Mouse (Mus musculus): ENCODE measurements around the gene Tbc1d7. TPM values are rescaled to one million over a fixed set of nuclear protein-coding genes. Genes with fewer than 3 reads are reported as not detected.

Tbc1d7 gene
- total and polyA plus RNA-seq, 2 experiments from 2014 or later = 14.8 to 70.5 TPM

- H3K4me2 ChIP-seq (ENCODE audit: low read depth, low read length) = no peak overlapping the region
- peaks cover 39% of the 10 kb centered on the region for H3K36me3 ChIP-seq (replicated peaks; ENCODE audit: control insufficient read depth, insufficient read depth, low read length)
- ATAC-seq (ENCODE audit: insufficient read depth, low read depth) (peak; percentile 69), DNase-seq (ENCODE audit: low spot score) (peak; percentile 45)
- peak overlapping the region; percentile 40 for H3K27ac ChIP-seq (ENCODE audit: low read depth)
- no peaks in the 10 kb centered on the region for H3K9me3 ChIP-seq (replicated peaks; ENCODE audit: control insufficient read depth, low read length)
- H3K4me3 ChIP-seq (ENCODE audit: low read depth, low read length) = no peak overlapping the region
- H3K9ac ChIP-seq (replicated peaks; ENCODE audit: low read depth, low read length) = no peak overlapping the region
- no peaks in the 10 kb centered on the region for H3K27me3 ChIP-seq (ENCODE audit: control insufficient read depth, insufficient read depth, low read length)
- TF ChIP-seq CTCF (IDR thresholded peaks at IDR 0.05; ENCODE audit: low read depth) (no peak), EP300 (IDR thresholded peaks at IDR 0.05; ENCODE audit: low read depth) (no peak)
- WGBS = 52% methylated on average over 14 of the region's 14 CpGs
- H3K4me1 ChIP-seq (ENCODE audit: control insufficient read depth, insufficient read depth) = peaks cover 4% of the 10 kb centered on the region; the same call in 1 of the 2 replicates
These were observed 19.2 kb downstream of the Tbc1d7 start for GRCm38 (mm10) chr13:43152005-43152520.

- no peak for ATAC-seq (ENCODE audit: insufficient read depth, low read depth)
- Histone ChIP-seq H3K27ac (ENCODE audit: low read depth) (no peak overlapping the region), H3K4me2 (ENCODE audit: low read depth, low read length) (no peak overlapping the region), H3K4me1 (ENCODE audit: control insufficient read depth, insufficient read depth) (peaks cover 4% of the 10 kb centered on the region; the same call in 1 of the 2 replicates), H3K36me3 (replicated peaks; ENCODE audit: control insufficient read depth, insufficient read depth, low read length) (peaks cover 29% of the 10 kb centered on the region; the same call in 1 of the 2 replicates), H3K9ac (replicated peaks; ENCODE audit: low read depth, low read length) (no peak overlapping the region), H3K9me3 (replicated peaks; ENCODE audit: control insufficient read depth, low read length) (no peaks in the 10 kb centered on the region), H3K27me3 (ENCODE audit: control insufficient read depth, insufficient read depth, low read length) (no peaks in the 10 kb centered on the region), H3K4me3 (ENCODE audit: low read depth, low read length) (no peak overlapping the region)
- WGBS = 65% methylated on average over 3 of the region's 3 CpGs
- DNase-seq (ENCODE audit: low spot score) = no peak
- TF ChIP-seq CTCF (IDR thresholded peaks at IDR 0.05; ENCODE audit: low read depth) (no peak), EP300 (IDR thresholded peaks at IDR 0.05; ENCODE audit: low read depth) (no peak)
These were observed 21.6 kb downstream of the Tbc1d7 start for GRCm38 (mm10) chr13:43149661-43150060.

- Histone ChIP-seq H3K36me3 (replicated peaks; ENCODE audit: control insufficient read depth, insufficient read depth, low read length) (peaks cover 20% of the 10 kb centered on the region; the same call in 1 of the 2 replicates), H3K9ac (replicated peaks; ENCODE audit: low read depth, low read length) (no peak overlapping the region), H3K9me3 (replicated peaks; ENCODE audit: control insufficient read depth, low read length) (no peaks in the 10 kb centered on the region), H3K27ac (ENCODE audit: low read depth) (no peak overlapping the region), H3K4me3 (ENCODE audit: low read depth, low read length) (no peak overlapping the region), H3K4me1 (ENCODE audit: control insufficient read depth, insufficient read depth) (peaks cover 4% of the 10 kb centered on the region; the same call in 1 of the 2 replicates), H3K27me3 (ENCODE audit: control insufficient read depth, insufficient read depth, low read length) (no peaks in the 10 kb centered on the region), H3K4me2 (ENCODE audit: low read depth, low read length) (no peak overlapping the region)
- WGBS = 71% methylated on average over 4 of the region's 4 CpGs
- no peak for ATAC-seq (ENCODE audit: insufficient read depth, low read depth)
- TF ChIP-seq CTCF (IDR thresholded peaks at IDR 0.05; ENCODE audit: low read depth) (no peak), EP300 (IDR thresholded peaks at IDR 0.05; ENCODE audit: low read depth) (no peak)
- no peak for DNase-seq (ENCODE audit: low spot score)
These were observed 22.6 kb downstream of the Tbc1d7 start for GRCm38 (mm10) chr13:43148692-43149091.

- Histone ChIP-seq H3K4me1 (ENCODE audit: control insufficient read depth, insufficient read depth) (peaks cover 4% of the 10 kb centered on the region; the same call in 1 of the 2 replicates), H3K9me3 (replicated peaks; ENCODE audit: control insufficient read depth, low read length) (no peaks in the 10 kb centered on the region), H3K27ac (ENCODE audit: low read depth) (no peak overlapping the region), H3K4me3 (ENCODE audit: low read depth, low read length) (no peak overlapping the region), H3K36me3 (replicated peaks; ENCODE audit: control insufficient read depth, insufficient read depth, low read length) (peaks cover 14% of the 10 kb centered on the region; the same call in 1 of the 2 replicates), H3K9ac (replicated peaks; ENCODE audit: low read depth, low read length) (no peak overlapping the region), H3K4me2 (ENCODE audit: low read depth, low read length) (no peak overlapping the region), H3K27me3 (ENCODE audit: control insufficient read depth, insufficient read depth, low read length) (no peaks in the 10 kb centered on the region)
- ATAC-seq (ENCODE audit: insufficient read depth, low read depth) = no peak
- TF ChIP-seq EP300 (IDR thresholded peaks at IDR 0.05; ENCODE audit: low read depth) = no peak
- TF ChIP-seq CTCF (IDR thresholded peaks at IDR 0.05; ENCODE audit: low read depth) = no peak
- 59% methylated on average over 8 of the region's 8 CpGs for WGBS
- no peak for DNase-seq (ENCODE audit: low spot score)
These were observed 24.6 kb downstream of the Tbc1d7 start for GRCm38 (mm10) chr13:43146515-43147258.

GRCm38 (mm10) chr13:43144720-43145418 lies 26.4 kb downstream of the Tbc1d7 start:
- Histone ChIP-seq H3K4me1 (ENCODE audit: control insufficient read depth, insufficient read depth) (no peaks in the 10 kb centered on the region), H3K4me2 (ENCODE audit: low read depth, low read length) (no peak overlapping the region), H3K36me3 (replicated peaks; ENCODE audit: control insufficient read depth, insufficient read depth, low read length) (no peaks in the 10 kb centered on the region), H3K27ac (ENCODE audit: low read depth) (no peak overlapping the region), H3K4me3 (ENCODE audit: low read depth, low read length) (no peak overlapping the region), H3K27me3 (ENCODE audit: control insufficient read depth, insufficient read depth, low read length) (no peaks in the 10 kb centered on the region), H3K9me3 (replicated peaks; ENCODE audit: control insufficient read depth, low read length) (no peaks in the 10 kb centered on the region), H3K9ac (replicated peaks; ENCODE audit: low read depth, low read length) (no peak overlapping the region)
- no peak for TF ChIP-seq EP300 (IDR thresholded peaks at IDR 0.05; ENCODE audit: low read depth)
- no peak for TF ChIP-seq CTCF (IDR thresholded peaks at IDR 0.05; ENCODE audit: low read depth)
- no peak for ATAC-seq (ENCODE audit: insufficient read depth, low read depth)
- WGBS = 70% methylated on average over 7 of the region's 7 CpGs
- DNase-seq (ENCODE audit: low spot score) = no peak
